Mouse (Mus musculus) liver, embryonic 16.5 days (tissue): Measurements from ENCODE around the gene Ankrd52. TPM values are rescaled to one million over a fixed set of nuclear protein-coding genes. Genes with fewer than 3 reads are reported as not detected.

Experiments
- ATAC-seq: fragments of 200-750 bp; cut with Nextera tagmentation; 2 replicates; pipeline ENCODE4 v1.8.0; 2017; ENCODE audit warnings: low read depth, mild to moderate bottlenecking, moderate number of reproducible peaks, moderate library complexity
- H3K27ac ChIP-seq: fragments of 300-500 bp; sonication (generic); 2 replicates; pipeline ENCODE4 v1.5.1; 2014; ENCODE audit warnings: mild to moderate bottlenecking, low read length
- H3K27me3 ChIP-seq: fragments of 300-500 bp; sonication (generic); 2 replicates; pipeline ENCODE4 v1.6.1; 2014; ENCODE audit warnings: low read depth, low read length, mixed read lengths; ENCODE audit not compliant: control insufficient read depth, insufficient read depth
- H3K36me3 ChIP-seq: fragments of 300-500 bp; sonication (generic); 2 replicates; pipeline ENCODE4 v1.6.1; 2014; ENCODE audit warnings: mild to moderate bottlenecking; ENCODE audit not compliant: control insufficient read depth, insufficient read depth
- H3K4me1 ChIP-seq: fragments of 300-500 bp; sonication (generic); 2 replicates; pipeline ENCODE4 v1.6.1; 2014; ENCODE audit warnings: low read depth, low read length, mixed read lengths; ENCODE audit not compliant: control insufficient read depth
- H3K4me2 ChIP-seq: fragments of 300-500 bp; sonication (generic); 2 replicates; pipeline ENCODE4 v1.6.1; 2014; ENCODE audit warnings: low read depth, low read length, mixed read lengths
- H3K4me3 ChIP-seq: fragments of 300-500 bp; sonication (generic); 2 replicates; pipeline ENCODE4 v1.5.1; 2014; ENCODE audit warnings: low read depth, mild to moderate bottlenecking, low read length
- H3K9ac ChIP-seq: fragments of 300-500 bp; sonication (generic); 2 replicates; pipeline ENCODE4 v1.6.1; 2014; ENCODE audit warnings: low read depth, low read length
- H3K9me3 ChIP-seq: fragments of 300-500 bp; sonication (generic); replicated peaks from 2 replicates; pipeline ENCODE4 v1.6.1; 2016; ENCODE audit warnings: low read length; ENCODE audit not compliant: control insufficient read depth
- WGBS: fragments of 180-500 bp; shearing (Covaris S2); extraction: QIAGEN DNeasy Blood & Tissue Kit; methylation state at CpG from one replicate; pipeline ENCODE4 v1.1.7; 2014; ENCODE audit not compliant: insufficient replicate concordance; 5-methylcytosine and 5-hydroxymethylcytosine counted together
- polyA plus RNA-seq: library from polyadenylated mRNA; unstranded; fragments of >200 nt; fragmentation: Nextera tagmentation; extraction: Ambion mirVana; gene quantifications from 2 replicates; pipeline ENCODE4 v1.2.1, GENCODE M21; 2015

Ankrd52 gene
- polyA plus RNA-seq, 1 experiment from 2014 or later = 4.0 TPM

GRCm38 (mm10) chr10:128414848-128415247, 37.9 kb downstream of the Ankrd52 start:
- ATAC-seq = no peak
- Histone ChIP-seq H3K36me3 (peaks cover 4% of the 10 kb centered on the region), H3K9ac (no peak overlapping the region), H3K4me1 (peaks cover 37% of the 10 kb centered on the region), H3K4me3 (no peak overlapping the region), H3K9me3 (no peaks in the 10 kb centered on the region), H3K4me2 (no peak overlapping the region), H3K27me3 (no peaks in the 10 kb centered on the region), H3K27ac (no peak overlapping the region)
- WGBS = 88% methylated on average over 5 of the region's 5 CpGs

- no peaks in the 10 kb centered on the region for H3K9me3 ChIP-seq
- H3K4me3 ChIP-seq = no peak overlapping the region
- no peaks in the 10 kb centered on the region for H3K27me3 ChIP-seq
- no peak overlapping the region for H3K9ac ChIP-seq
- no peak for ATAC-seq
- H3K27ac ChIP-seq = no peak overlapping the region
- no peak overlapping the region for H3K4me2 ChIP-seq
- WGBS = 56% methylated on average over 5 of the region's 5 CpGs
- H3K36me3 ChIP-seq = no peaks in the 10 kb centered on the region
- no peaks in the 10 kb centered on the region for H3K4me1 ChIP-seq
Measured at GRCm38 (mm10) chr10:128422426-128422825, 45.5 kb downstream of the Ankrd52 start.

GRCm38 (mm10) chr10:128424604-128425003, 47.7 kb downstream of the Ankrd52 start:
- no peak overlapping the region for H3K27ac ChIP-seq
- ATAC-seq = no peak
- 16% methylated on average over 7 of the region's 7 CpGs for WGBS
- H3K4me3 ChIP-seq = no peak overlapping the region
- no peak overlapping the region for H3K9ac ChIP-seq
- no peaks in the 10 kb centered on the region for H3K9me3 ChIP-seq
- no peak overlapping the region for H3K4me2 ChIP-seq
- H3K36me3 ChIP-seq = peaks cover 3% of the 10 kb centered on the region; the same call in 1 of the 2 replicates
- no peaks in the 10 kb centered on the region for H3K4me1 ChIP-seq
- H3K27me3 ChIP-seq = no peaks in the 10 kb centered on the region

DNA sequence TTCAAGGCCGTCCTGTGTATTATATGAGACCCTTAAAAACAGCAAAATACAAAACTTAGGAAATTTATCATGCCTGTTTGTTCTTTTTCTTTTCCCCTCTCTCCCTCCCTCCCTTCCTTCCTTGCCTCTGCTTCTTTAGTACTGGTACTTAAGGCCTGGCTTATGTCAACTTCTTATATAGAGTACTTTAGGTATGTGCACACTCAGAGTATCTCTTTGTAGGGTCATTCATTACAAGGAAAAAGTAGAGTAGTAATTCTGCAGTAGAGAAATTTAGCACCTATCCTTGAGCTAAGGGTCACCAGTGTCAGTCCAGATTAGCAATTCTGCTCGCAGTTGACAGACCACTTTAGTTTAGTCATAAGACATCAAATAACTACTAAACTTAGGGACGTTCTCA, 48.3 kb downstream of the Ankrd52 start:
- H3K4me1 ChIP-seq = no peaks in the 10 kb centered on the region
- H3K9me3 ChIP-seq = no peaks in the 10 kb centered on the region
- 61% methylated on average over 3 of the region's 3 CpGs for WGBS
- H3K4me2 ChIP-seq = no peak overlapping the region
- H3K36me3 ChIP-seq = peaks cover 3% of the 10 kb centered on the region; the same call in 1 of the 2 replicates
- no peaks in the 10 kb centered on the region for H3K27me3 ChIP-seq
- no peak for ATAC-seq
- H3K9ac ChIP-seq = no peak overlapping the region
- no peak overlapping the region for H3K4me3 ChIP-seq
- no peak overlapping the region for H3K27ac ChIP-seq

- Histone ChIP-seq H3K36me3 (peaks cover 3% of the 10 kb centered on the region; the same call in 1 of the 2 replicates), H3K9ac (no peak overlapping the region), H3K9me3 (no peaks in the 10 kb centered on the region), H3K27me3 (no peaks in the 10 kb centered on the region), H3K4me1 (no peaks in the 10 kb centered on the region), H3K4me3 (no peak overlapping the region), H3K4me2 (no peak overlapping the region), H3K27ac (no peak overlapping the region)
- 79% methylated on average over 5 of the region's 5 CpGs for WGBS
- no peak for ATAC-seq
Measured at GRCm38 (mm10) chr10:128429052-128429451, 52.1 kb downstream of the Ankrd52 start.

DNA sequence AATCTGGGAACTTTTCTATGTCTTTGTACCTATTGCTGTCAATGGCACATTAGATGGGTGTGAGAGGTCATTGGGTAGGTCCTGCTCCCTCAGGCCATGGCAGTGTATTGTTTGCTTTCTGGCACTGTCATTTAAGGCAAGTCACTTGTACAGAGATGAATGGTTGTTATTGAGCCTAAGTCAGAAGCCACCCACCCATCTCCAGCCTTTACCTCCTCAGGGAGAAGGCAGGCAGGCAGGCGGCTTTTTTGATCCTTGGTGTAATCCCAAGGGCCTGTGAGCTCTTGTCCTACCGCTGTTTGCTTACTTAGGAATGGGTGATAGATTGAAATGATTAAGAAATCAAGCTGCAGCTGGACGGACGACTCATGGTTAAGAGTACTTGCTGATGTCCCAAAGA, 52.5 kb downstream of the Ankrd52 start:
- Histone ChIP-seq H3K4me1 (no peaks in the 10 kb centered on the region), H3K9me3 (no peaks in the 10 kb centered on the region), H3K36me3 (peaks cover 3% of the 10 kb centered on the region; the same call in 1 of the 2 replicates), H3K27me3 (no peaks in the 10 kb centered on the region), H3K9ac (no peak overlapping the region), H3K4me2 (no peak overlapping the region), H3K27ac (no peak overlapping the region), H3K4me3 (no peak overlapping the region)
- no peak for ATAC-seq
- 74% methylated on average over 4 of the region's 4 CpGs for WGBS

DNA sequence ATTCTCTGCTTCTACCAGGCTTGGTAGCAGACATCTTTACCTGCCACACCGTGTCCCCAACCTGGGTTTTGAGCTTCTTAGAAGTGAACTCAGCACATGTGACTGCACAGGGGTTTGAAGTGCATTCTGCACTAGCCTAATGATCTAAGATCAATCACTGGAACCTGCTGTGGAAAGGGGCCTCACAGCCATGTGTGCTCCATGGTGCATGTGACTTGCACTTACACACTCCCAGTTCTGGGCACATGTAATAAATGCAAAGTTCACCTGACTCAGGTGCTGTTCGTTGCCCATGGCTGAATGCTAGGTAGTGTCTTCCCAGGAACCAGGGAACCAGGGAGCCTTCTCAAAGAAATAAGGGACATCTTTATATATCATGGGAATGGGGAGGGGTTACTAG, 56.5 kb downstream of the Ankrd52 start:
- Histone ChIP-seq H3K9ac (no peak overlapping the region), H3K4me1 (no peaks in the 10 kb centered on the region), H3K36me3 (peaks cover 17% of the 10 kb centered on the region), H3K4me2 (no peak overlapping the region), H3K27ac (no peak overlapping the region), H3K4me3 (no peak overlapping the region), H3K27me3 (no peaks in the 10 kb centered on the region), H3K9me3 (no peaks in the 10 kb centered on the region)
- 85% methylated on average over 2 of the region's 2 CpGs for WGBS
- ATAC-seq = no peak

DNA sequence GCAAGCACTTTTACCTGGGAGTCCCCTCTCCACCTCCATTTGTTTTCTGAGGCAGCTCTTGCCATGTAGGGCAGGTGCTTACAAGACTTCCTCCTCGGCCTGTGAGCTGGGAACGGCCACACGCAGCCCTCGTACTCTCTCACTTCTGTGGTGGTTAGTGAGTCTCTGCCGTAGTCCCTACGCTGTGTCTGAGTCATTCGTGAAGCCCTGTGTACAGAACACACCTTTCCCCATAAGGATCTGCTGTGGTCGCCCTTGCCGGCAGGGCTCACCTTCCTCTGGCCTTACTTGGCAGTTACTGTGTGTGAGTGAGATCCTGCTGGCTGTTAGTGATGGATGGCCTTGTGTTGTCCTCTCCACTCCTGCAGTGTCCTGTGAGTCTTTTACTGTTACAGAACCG, 57.8 kb downstream of the Ankrd52 start:
- no peak overlapping the region for H3K9ac ChIP-seq
- H3K4me3 ChIP-seq = no peak overlapping the region
- H3K4me2 ChIP-seq = no peak overlapping the region
- no peaks in the 10 kb centered on the region for H3K9me3 ChIP-seq
- WGBS = 65% methylated on average over 10 of the region's 10 CpGs
- no peak for ATAC-seq
- H3K4me1 ChIP-seq = no peaks in the 10 kb centered on the region
- H3K27ac ChIP-seq = no peak overlapping the region
- H3K27me3 ChIP-seq = no peaks in the 10 kb centered on the region
- peaks cover 14% of the 10 kb centered on the region for H3K36me3 ChIP-seq

DNA sequence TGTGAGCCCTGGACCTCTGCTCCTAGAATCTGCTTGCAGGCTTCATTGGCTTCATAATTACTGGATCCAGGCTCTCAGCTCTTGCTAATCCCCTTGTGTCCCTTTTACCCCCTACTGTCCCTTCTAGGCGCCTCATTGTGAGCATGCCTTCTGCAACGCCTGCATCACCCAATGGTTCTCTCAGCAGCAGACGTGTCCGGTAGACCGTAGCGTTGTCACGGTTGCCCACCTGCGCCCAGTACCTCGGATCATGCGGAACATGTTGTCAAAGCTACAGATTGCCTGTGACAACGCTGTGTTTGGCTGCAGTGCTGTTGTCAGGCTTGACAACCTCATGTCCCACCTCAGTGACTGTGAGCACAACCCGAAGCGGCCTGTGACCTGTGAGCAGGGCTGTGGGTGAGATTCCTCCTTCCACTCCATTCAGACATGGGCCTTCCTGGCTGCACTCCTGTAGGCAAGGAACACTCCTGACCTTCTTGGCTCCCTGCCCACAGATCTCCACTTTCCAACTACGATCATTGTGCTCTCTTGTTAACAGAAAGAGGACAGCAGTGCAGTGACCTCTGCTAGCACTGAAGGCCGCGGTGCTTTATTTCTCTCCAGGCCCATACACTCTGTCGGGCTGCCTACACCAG, 58.4 kb downstream of the Ankrd52 start:
- H3K27ac ChIP-seq = no peak overlapping the region
- no peaks in the 10 kb centered on the region for H3K27me3 ChIP-seq
- ATAC-seq = no peak
- H3K36me3 ChIP-seq = peaks cover 14% of the 10 kb centered on the region
- no peak overlapping the region for H3K9ac ChIP-seq
- no peak overlapping the region for H3K4me3 ChIP-seq
- H3K9me3 ChIP-seq = no peaks in the 10 kb centered on the region
- no peak overlapping the region for H3K4me2 ChIP-seq
- no peaks in the 10 kb centered on the region for H3K4me1 ChIP-seq
- 84% methylated on average over 17 of the region's 17 CpGs for WGBS
